Mouse (Mus musculus) heart, embryonic 12.5 days (tissue): ENCODE measurements around the gene Ly6g6d. TPM values are rescaled to one million over a fixed set of nuclear protein-coding genes. Genes with fewer than 3 reads are reported as not detected.
A peak's percentile ranks its signal among the peaks of the same experiment; 100 is the strongest.

Experiments
- ATAC-seq: fragments of 200-750 bp; cut with Nextera tagmentation; 2 replicates; pipeline ENCODE4 v1.8.0; 2017; ENCODE audit warnings: moderate TSS enrichment, moderate library complexity; ENCODE audit not compliant: insufficient number of reproducible peaks, low FRiP score
- H3K27ac ChIP-seq: fragments of 300-500 bp; sonication (generic); 2 replicates; pipeline ENCODE4 v1.5.1; 2016; ENCODE audit warnings: mild to moderate bottlenecking, moderate library complexity; ENCODE audit not compliant: poor library complexity, severe bottlenecking
- H3K27me3 ChIP-seq: fragments of 300-500 bp; sonication (generic); replicated peaks from 2 replicates; pipeline ENCODE4 v1.6.1; 2016; ENCODE audit warnings: mild to moderate bottlenecking, moderate library complexity
- H3K36me3 ChIP-seq: fragments of 300-500 bp; sonication (generic); 2 replicates; pipeline ENCODE4 v1.6.1; 2016; ENCODE audit warnings: mild to moderate bottlenecking, moderate library complexity
- H3K4me1 ChIP-seq: fragments of 300-500 bp; sonication (generic); replicated peaks from 2 replicates; pipeline ENCODE4 v1.6.1; 2016; ENCODE audit warnings: mild to moderate bottlenecking
- H3K4me2 ChIP-seq: fragments of 300-500 bp; sonication (generic); 2 replicates; pipeline ENCODE4 v1.6.1; 2016; ENCODE audit warnings: mild to moderate bottlenecking, moderate library complexity
- H3K4me3 ChIP-seq: fragments of 300-500 bp; sonication (generic); 2 replicates; pipeline ENCODE4 v1.5.1; 2016; ENCODE audit warnings: mild to moderate bottlenecking
- H3K9ac ChIP-seq: fragments of 300-500 bp; sonication (generic); 2 replicates; pipeline ENCODE4 v1.6.1; 2016; ENCODE audit warnings: mild to moderate bottlenecking, moderate library complexity
- H3K9me3 ChIP-seq: fragments of 300-500 bp; sonication (generic); replicated peaks from 2 replicates; pipeline ENCODE4 v1.6.1; 2016; ENCODE audit warnings: mild to moderate bottlenecking, moderate library complexity
- WGBS: fragments of 180-500 bp; shearing (Covaris S2); methylation state at CpG from one replicate; pipeline ENCODE4 v1.1.7; 2016; 5-methylcytosine and 5-hydroxymethylcytosine counted together
- polyA plus RNA-seq: library from polyadenylated mRNA; unstranded; fragments of >200 nt; fragmentation: Nextera tagmentation; extraction: Ambion mirVana; gene quantifications from 2 replicates; pipeline ENCODE4 v1.2.1, GENCODE M21; 2016

Gene Ly6g6d
- polyA plus RNA-seq, 1 experiment from 2014 or later = 1.8 TPM

GRCm38 (mm10) chr17:35083929-35084497 is 6.1 kb upstream of the Ly6g6d start:
- 45% methylated on average over 3 of the region's 3 CpGs for WGBS

GRCm38 (mm10) chr17:35082841-35083576 is 5.1 kb upstream of the Ly6g6d start:
- ATAC-seq = no peak
- WGBS = 77% methylated on average over 16 of the region's 16 CpGs
- peaks cover 26% of the 10 kb centered on the region for H3K4me1 ChIP-seq
- no peaks in the 10 kb centered on the region for H3K9me3 ChIP-seq
- no peak overlapping the region for H3K4me2 ChIP-seq
- no peak overlapping the region for H3K4me3 ChIP-seq
- H3K9ac ChIP-seq = no peak overlapping the region
- H3K36me3 ChIP-seq = no peaks in the 10 kb centered on the region
- no peak overlapping the region for H3K27ac ChIP-seq
- 0 out of 2 replicates have a peak, but pooled peaks cover 9% of the 10 kb centered on the region for H3K27me3 ChIP-seq

More at GRCm38 (mm10) chr17:35083929-35084497, 6.1 kb upstream of the Ly6g6d start:
- no peaks in the 10 kb centered on the region for H3K36me3 ChIP-seq
- H3K4me3 ChIP-seq = no peak overlapping the region
- no peak overlapping the region for H3K9ac ChIP-seq
- no peak overlapping the region for H3K27ac ChIP-seq
- no peaks in the 10 kb centered on the region for H3K9me3 ChIP-seq
- H3K4me1 ChIP-seq = peaks cover 23% of the 10 kb centered on the region
- no peak for ATAC-seq
- no peak overlapping the region for H3K4me2 ChIP-seq
- H3K27me3 ChIP-seq = 0 out of 2 replicates have a peak, but pooled peaks cover 9% of the 10 kb centered on the region

DNA sequence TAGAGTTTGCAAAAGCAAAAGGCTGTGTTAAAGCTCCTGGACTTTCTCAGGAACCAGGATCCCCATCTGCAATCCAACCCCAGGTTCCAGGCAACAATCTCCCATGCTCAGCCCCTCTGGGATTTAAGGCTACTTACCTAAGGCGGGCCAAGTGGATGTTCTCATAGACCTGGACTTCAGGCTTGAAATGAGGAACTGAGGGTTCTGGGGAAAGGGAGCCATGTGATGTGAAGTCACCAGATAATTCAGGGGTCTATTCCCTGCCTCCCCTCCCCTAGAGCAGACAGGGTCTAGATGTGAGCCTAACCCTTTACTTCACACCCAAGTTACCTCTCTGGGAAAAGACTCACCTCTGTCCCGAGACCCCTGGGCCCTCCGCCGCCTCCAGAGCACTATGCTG is 2.8 kb upstream of the Ly6g6d start:
- no peak overlapping the region for H3K27ac ChIP-seq
- H3K4me3 ChIP-seq = no peak overlapping the region
- no peak overlapping the region for H3K9ac ChIP-seq
- 81% methylated on average over 4 of the region's 4 CpGs for WGBS
- no peaks in the 10 kb centered on the region for H3K36me3 ChIP-seq
- no peak for ATAC-seq
- no peak overlapping the region for H3K4me2 ChIP-seq
- H3K4me1 ChIP-seq = peaks cover 41% of the 10 kb centered on the region
- 0 out of 2 replicates have a peak, but pooled peaks cover 9% of the 10 kb centered on the region for H3K27me3 ChIP-seq
- no peaks in the 10 kb centered on the region for H3K9me3 ChIP-seq

DNA sequence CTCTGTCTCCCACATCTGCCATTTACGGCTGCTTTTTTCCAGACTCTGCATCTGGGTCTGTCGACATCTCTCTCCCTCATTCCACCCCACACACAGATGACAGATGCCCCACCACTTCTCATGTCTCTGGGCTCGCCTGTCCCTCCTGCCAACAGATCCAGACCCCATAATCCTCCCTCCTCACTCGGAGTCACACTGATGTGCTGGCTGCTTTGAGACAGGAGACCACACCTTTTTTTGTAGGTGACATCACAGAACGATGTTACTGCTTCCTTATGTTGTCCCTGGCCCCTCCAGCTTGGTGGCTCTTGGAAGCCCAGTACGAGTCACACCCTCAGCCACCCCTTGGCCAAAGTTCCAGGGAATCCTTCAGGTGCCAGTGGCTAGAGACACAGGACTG is 2.4 kb upstream of the Ly6g6d start:
- WGBS = 24% methylated on average over 6 of the region's 6 CpGs

DNA sequence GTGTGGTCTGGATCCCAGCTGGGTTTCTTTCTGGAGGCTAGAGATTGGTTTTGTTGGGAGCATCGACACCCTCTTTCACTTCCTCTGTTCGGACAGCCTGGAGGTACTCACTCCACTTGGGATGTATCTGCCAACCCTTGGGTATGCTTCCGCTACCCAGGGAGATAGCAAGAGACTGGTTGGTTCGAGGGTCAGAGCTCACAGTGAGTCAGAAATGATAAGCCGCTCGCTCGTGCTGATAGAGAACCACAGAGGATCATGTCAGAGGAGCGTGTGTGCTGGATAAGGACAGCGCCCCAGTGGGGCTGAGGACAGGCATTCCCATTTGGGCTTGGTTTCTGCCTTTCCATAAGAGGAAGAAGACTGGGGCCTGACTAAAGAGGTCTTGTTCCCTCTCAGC is 1.9 kb upstream of the Ly6g6d start:
- Histone ChIP-seq H3K9ac (peak overlapping the region; percentile 42; the same call in 1 of the 2 replicates), H3K27me3 (0 out of 2 replicates have a peak, but pooled peaks cover 9% of the 10 kb centered on the region), H3K4me2 (peak overlapping the region; percentile 50), H3K4me3 (0 out of 2 replicates have a peak overlapping the region, but pooled peaks have one; percentile 3), H3K4me1 (peaks cover 36% of the 10 kb centered on the region), H3K27ac (0 out of 2 replicates have a peak overlapping the region, but pooled peaks have one; percentile 14), H3K36me3 (no peaks in the 10 kb centered on the region), H3K9me3 (no peaks in the 10 kb centered on the region)
- peak; percentile 38; the same call in 1 of the 2 replicates for ATAC-seq
- WGBS = 6% methylated on average over 9 of the region's 9 CpGs

More for the DNA sequence above, 2.4 kb upstream of the Ly6g6d start:
- H3K4me1 ChIP-seq = peaks cover 37% of the 10 kb centered on the region
- no peaks in the 10 kb centered on the region for H3K9me3 ChIP-seq
- H3K9ac ChIP-seq = peak overlapping the region; percentile 42; the same call in 1 of the 2 replicates
- H3K27ac ChIP-seq = no peak overlapping the region
- H3K4me2 ChIP-seq = peak overlapping the region; percentile 50
- no peak overlapping the region for H3K4me3 ChIP-seq
- no peak for ATAC-seq
- H3K36me3 ChIP-seq = no peaks in the 10 kb centered on the region
- H3K27me3 ChIP-seq = 0 out of 2 replicates have a peak, but pooled peaks cover 9% of the 10 kb centered on the region

- peak overlapping the region; percentile 29 for H3K4me3 ChIP-seq
- H3K27ac ChIP-seq = 0 out of 2 replicates have a peak overlapping the region, but pooled peaks have one; percentile 5
- peak overlapping the region; percentile 63 for H3K4me2 ChIP-seq
- peaks cover 36% of the 10 kb centered on the region for H3K4me1 ChIP-seq
- WGBS = 35% methylated on average over 2 of the region's 2 CpGs
- ATAC-seq = 0 out of 2 replicates have a peak, but pooled peaks have one; percentile 36
- H3K9ac ChIP-seq = peak overlapping the region; percentile 60
- H3K9me3 ChIP-seq = no peaks in the 10 kb centered on the region
- 0 out of 2 replicates have a peak, but pooled peaks cover 9% of the 10 kb centered on the region for H3K27me3 ChIP-seq
- H3K36me3 ChIP-seq = no peaks in the 10 kb centered on the region
These were observed 580 bp downstream of the Ly6g6d start for GRCm38 (mm10) chr17:35077285-35077684.

GRCm38 (mm10) chr17:35076507-35077176 is 1.2 kb downstream of the Ly6g6d start, which contains the start of gene Ly6g6e:
TSS of gene Ly6g6e (plus strand) at chr17:35076902.
- peak within 1 kb of the TSS; percentile 29 for H3K4me3 ChIP-seq

GRCm38 (mm10) chr17:35074097-35074496 is 3.8 kb downstream of the Ly6g6d start:
- Histone ChIP-seq H3K9ac (no peak overlapping the region), H3K36me3 (no peaks in the 10 kb centered on the region), H3K27me3 (0 out of 2 replicates have a peak, but pooled peaks cover 7% of the 10 kb centered on the region), H3K4me1 (peaks cover 19% of the 10 kb centered on the region), H3K4me3 (no peak overlapping the region), H3K9me3 (no peaks in the 10 kb centered on the region), H3K27ac (no peak overlapping the region), H3K4me2 (no peak overlapping the region)
- 55% methylated on average over 17 of the region's 17 CpGs for WGBS
- no peak for ATAC-seq

More at GRCm38 (mm10) chr17:35076507-35077176, 1.2 kb downstream of the Ly6g6d start, which contains the start of gene Ly6g6e:
- H3K27ac ChIP-seq = 0 out of 2 replicates have a peak within 1 kb of the TSS, but pooled peaks have one; percentile 5
- no peak; the same call in 1 of the 2 replicates for ATAC-seq
- H3K9me3 ChIP-seq = no peaks in the 10 kb centered on the region
- 34% methylated on average over 10 of the region's 10 CpGs for WGBS
- peak within 1 kb of the TSS; percentile 63 for H3K4me2 ChIP-seq
- H3K27me3 ChIP-seq = 0 out of 2 replicates have a peak, but pooled peaks cover 6% of the 10 kb centered on the region
- H3K36me3 ChIP-seq = no peaks in the 10 kb centered on the region
- H3K4me1 ChIP-seq = peaks cover 36% of the 10 kb centered on the region
- H3K9ac ChIP-seq = peak within 1 kb of the TSS; percentile 60

- Histone ChIP-seq H3K4me2 (no peak overlapping the region), H3K4me3 (no peak overlapping the region)
These were observed 6.4 kb downstream of the Ly6g6d start for GRCm38 (mm10) chr17:35071454-35071853.

GRCm38 (mm10) chr17:35070556-35071229 is 7.2 kb downstream of the Ly6g6d start:
- Histone ChIP-seq H3K4me2 (no peak overlapping the region), H3K36me3 (no peaks in the 10 kb centered on the region), H3K27ac (no peak overlapping the region), H3K9ac (no peak overlapping the region), H3K9me3 (no peaks in the 10 kb centered on the region), H3K4me3 (no peak overlapping the region), H3K4me1 (peaks cover 4% of the 10 kb centered on the region), H3K27me3 (peaks cover 37% of the 10 kb centered on the region)
- WGBS = 40% methylated on average over 6 of the region's 6 CpGs
- ATAC-seq = no peak

More at GRCm38 (mm10) chr17:35071454-35071853, 6.4 kb downstream of the Ly6g6d start:
- H3K27me3 ChIP-seq = peaks cover 30% of the 10 kb centered on the region
- ATAC-seq = no peak
- no peaks in the 10 kb centered on the region for H3K9me3 ChIP-seq
- 0 out of 2 replicates have a peak, but pooled peaks cover under 1% of the 10 kb centered on the region for H3K4me1 ChIP-seq
- no peak overlapping the region for H3K9ac ChIP-seq
- WGBS = 80% methylated on average over 9 of the region's 9 CpGs
- H3K27ac ChIP-seq = no peak overlapping the region
- no peaks in the 10 kb centered on the region for H3K36me3 ChIP-seq
